Mouse (Mus musculus) hindbrain, embryonic 10.5 days (tissue): Measurements from ENCODE around the gene Agbl5. TPM values are rescaled to one million over a fixed set of nuclear protein-coding genes. Genes with fewer than 3 reads are reported as not detected.

Source experiments
- DNase-seq: peaks from one replicate; pipeline ENCODE4 v3.0.0-alpha.2; 2017; ENCODE audit warnings: low spot score
- H3K27ac ChIP-seq: fragments of 300-500 bp; sonication (generic); 2 replicates; pipeline ENCODE4 v1.5.1; 2016; ENCODE audit warnings: mild to moderate bottlenecking, moderate library complexity
- H3K27me3 ChIP-seq: fragments of 300-500 bp; sonication (generic); 2 replicates; pipeline ENCODE4 v1.6.1; 2016; ENCODE audit warnings: mild to moderate bottlenecking; ENCODE audit not compliant: poor library complexity, insufficient read depth, severe bottlenecking
- H3K36me3 ChIP-seq: fragments of 300-500 bp; sonication (generic); 2 replicates; pipeline ENCODE4 v1.6.1; 2016; ENCODE audit warnings: mild to moderate bottlenecking, moderate library complexity
- H3K4me1 ChIP-seq: fragments of 300-500 bp; sonication (generic); replicated peaks from 2 replicates; pipeline ENCODE4 v1.6.1; 2016; ENCODE audit warnings: mild to moderate bottlenecking
- H3K4me3 ChIP-seq: fragments of 300-500 bp; sonication (generic); 2 replicates; pipeline ENCODE4 v1.5.1; 2016; ENCODE audit warnings: mild to moderate bottlenecking, moderate library complexity
- H3K9me3 ChIP-seq: fragments of 300-500 bp; sonication (generic); 2 replicates; pipeline ENCODE4 v1.6.1; 2016; ENCODE audit warnings: mild to moderate bottlenecking, moderate library complexity
- WGBS: fragments of 180-500 bp; shearing (Covaris S2); methylation state at CpG from one replicate; pipeline ENCODE4 v1.1.7; 2016; 5-methylcytosine and 5-hydroxymethylcytosine counted together
- polyA plus RNA-seq: library from polyadenylated mRNA; unstranded; fragments of >200 nt; fragmentation: Nextera tagmentation; extraction: Ambion mirVana; gene quantifications from 2 replicates; pipeline ENCODE4 v1.2.1, GENCODE M21; 2016

The Agbl5 gene
- polyA plus RNA-seq, 1 experiment from 2014 or later, result 24.2 TPM

GRCm38 (mm10) chr5:30916841-30917240, 28.3 kb downstream of the Agbl5 start:
- H3K4me1 ChIP-seq, result peaks cover 75% of the 10 kb centered on the region
- peaks cover 36% of the 10 kb centered on the region for H3K36me3 ChIP-seq
- no peak overlapping the region for H3K4me3 ChIP-seq
- 95% methylated on average over 9 of the region's 9 CpGs for WGBS
- no peak for DNase-seq
- H3K27me3 ChIP-seq, result no peaks in the 10 kb centered on the region; the same call in 1 of the 2 replicates
- H3K9me3 ChIP-seq, result no peaks in the 10 kb centered on the region
- peak overlapping the region; percentile 37; the same call in 1 of the 2 replicates for H3K27ac ChIP-seq

GRCm38 (mm10) chr5:30917348-30917747, 28.9 kb downstream of the Agbl5 start:
- Histone ChIP-seq H3K4me1 (peaks cover 75% of the 10 kb centered on the region), H3K36me3 (peaks cover 36% of the 10 kb centered on the region), H3K4me3 (no peak overlapping the region), H3K27me3 (peaks cover under 1% of the 10 kb centered on the region; the same call in 1 of the 2 replicates), H3K9me3 (no peaks in the 10 kb centered on the region), H3K27ac (peak overlapping the region; percentile 37; the same call in 1 of the 2 replicates)
- no peak for DNase-seq
- 89% methylated on average over 11 of the region's 11 CpGs for WGBS

DNA sequence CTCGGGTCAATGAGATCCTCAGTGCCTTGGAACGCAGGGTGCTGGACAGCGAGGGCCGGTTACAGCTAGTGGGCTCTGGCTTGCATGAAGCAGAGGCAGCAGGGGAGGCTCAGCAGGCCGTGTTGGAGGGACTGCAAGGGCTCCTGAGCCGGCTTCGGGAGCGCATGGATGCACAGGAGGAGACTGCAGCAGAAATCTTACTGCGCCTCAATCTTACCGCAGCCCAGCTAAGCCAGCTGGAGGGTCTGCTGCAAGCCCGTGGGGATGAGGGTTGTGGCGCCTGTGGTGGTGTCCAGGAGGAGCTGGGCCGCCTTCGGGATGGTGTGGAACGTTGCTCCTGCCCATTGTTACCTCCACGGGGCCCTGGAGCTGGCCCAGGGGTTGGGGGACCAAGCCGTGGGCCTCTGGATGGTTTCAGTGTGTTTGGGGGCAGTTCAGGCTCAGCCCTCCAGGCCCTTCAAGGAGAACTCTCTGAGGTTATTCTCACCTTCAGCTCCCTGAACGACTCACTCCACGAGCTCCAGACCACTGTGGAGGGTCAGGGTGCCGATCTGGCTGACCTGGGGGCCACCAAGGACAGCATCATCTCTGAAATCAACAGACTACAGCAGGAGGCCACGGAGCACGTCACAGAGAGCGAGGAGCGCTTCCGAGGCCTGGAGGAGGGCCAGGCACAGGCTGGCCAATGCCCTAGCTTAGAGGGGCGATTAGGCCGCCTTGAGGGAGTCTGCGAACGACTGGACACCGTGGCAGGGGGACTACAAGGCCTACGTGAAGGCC, 29.6 kb downstream of the Agbl5 start:
- no peak for DNase-seq
- Histone ChIP-seq H3K4me1 (peaks cover 75% of the 10 kb centered on the region), H3K4me3 (0 out of 2 replicates have a peak overlapping the region, but pooled peaks have one; percentile 3), H3K27ac (peak overlapping the region; percentile 13; the same call in 1 of the 2 replicates), H3K36me3 (peaks cover 36% of the 10 kb centered on the region), H3K27me3 (peaks cover 6% of the 10 kb centered on the region), H3K9me3 (no peaks in the 10 kb centered on the region)
- 86% methylated on average over 31 of the region's 31 CpGs for WGBS

DNA sequence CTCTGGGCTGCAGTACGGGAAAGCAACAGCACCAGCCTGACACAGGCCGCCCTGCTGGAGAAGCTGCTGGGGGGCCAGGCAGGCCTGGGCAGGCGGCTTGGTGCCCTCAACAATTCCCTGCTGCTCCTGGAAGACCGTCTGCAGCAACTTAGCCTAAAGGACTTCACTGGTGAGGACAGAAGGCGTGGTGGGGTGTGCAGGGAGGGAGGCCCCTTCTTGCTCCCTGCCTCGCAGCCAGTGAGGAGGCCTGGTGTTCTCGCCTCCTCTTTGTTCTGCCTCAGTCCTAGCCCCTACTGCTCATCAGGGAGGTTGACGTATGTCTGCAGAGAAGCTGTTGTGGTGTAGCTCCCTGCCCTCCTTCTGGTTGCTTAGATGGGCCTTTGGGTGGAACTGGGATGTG, 30.2 kb downstream of the Agbl5 start:
- peak overlapping the region; percentile 13; the same call in 1 of the 2 replicates for H3K27ac ChIP-seq
- peaks cover 70% of the 10 kb centered on the region for H3K4me1 ChIP-seq
- no peak for DNase-seq
- peaks cover 12% of the 10 kb centered on the region for H3K27me3 ChIP-seq
- WGBS, result 80% methylated on average over 8 of the region's 8 CpGs
- H3K4me3 ChIP-seq, result 0 out of 2 replicates have a peak overlapping the region, but pooled peaks have one; percentile 3
- H3K9me3 ChIP-seq, result no peaks in the 10 kb centered on the region
- peaks cover 36% of the 10 kb centered on the region for H3K36me3 ChIP-seq

DNA sequence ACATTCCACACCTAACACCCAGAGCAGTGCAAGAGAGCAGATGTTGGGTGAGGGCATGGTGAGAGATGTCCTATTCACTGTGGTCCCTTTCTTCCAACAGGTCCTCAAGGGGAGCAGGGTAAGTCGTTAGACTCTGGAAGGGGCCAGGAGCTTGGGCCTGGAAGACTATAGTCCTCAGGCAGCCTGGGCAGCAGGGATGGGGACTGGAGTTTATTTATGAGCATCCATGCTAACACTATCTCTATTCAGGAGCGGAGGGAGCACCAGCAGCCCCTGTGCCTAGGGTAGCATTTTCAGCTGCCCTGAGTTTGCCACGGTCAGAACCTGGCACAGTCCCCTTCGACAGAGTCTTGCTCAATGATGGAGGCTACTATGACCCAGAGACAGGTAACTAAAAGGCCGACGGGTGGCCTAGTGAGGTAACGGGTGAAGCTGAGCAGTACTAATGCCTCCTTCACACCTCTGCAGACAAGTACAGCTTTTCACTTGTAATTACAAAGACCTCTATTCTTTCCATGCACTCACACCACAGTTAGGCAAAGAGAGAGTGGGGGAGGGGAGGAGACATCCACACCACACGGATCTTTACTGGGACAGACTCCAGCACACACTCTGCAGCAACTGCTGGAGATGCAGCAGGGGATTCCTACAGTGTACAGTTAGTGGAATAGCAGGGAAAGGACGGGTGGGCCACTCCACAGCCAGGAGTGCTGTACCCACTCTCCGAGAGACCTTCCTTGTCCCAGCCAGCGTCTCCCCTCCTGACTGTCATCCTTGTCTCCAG, 31.5 kb downstream of the Agbl5 start:
- peaks cover 36% of the 10 kb centered on the region for H3K36me3 ChIP-seq
- H3K4me1 ChIP-seq, result peaks cover 56% of the 10 kb centered on the region
- 75% methylated on average over 11 of the region's 11 CpGs for WGBS
- H3K9me3 ChIP-seq, result no peaks in the 10 kb centered on the region
- H3K4me3 ChIP-seq, result peak overlapping the region; percentile 57; the same call in 1 of the 2 replicates
- peaks cover 12% of the 10 kb centered on the region for H3K27me3 ChIP-seq
- H3K27ac ChIP-seq, result peak overlapping the region; percentile 46; the same call in 1 of the 2 replicates
- DNase-seq, result no peak

DNA sequence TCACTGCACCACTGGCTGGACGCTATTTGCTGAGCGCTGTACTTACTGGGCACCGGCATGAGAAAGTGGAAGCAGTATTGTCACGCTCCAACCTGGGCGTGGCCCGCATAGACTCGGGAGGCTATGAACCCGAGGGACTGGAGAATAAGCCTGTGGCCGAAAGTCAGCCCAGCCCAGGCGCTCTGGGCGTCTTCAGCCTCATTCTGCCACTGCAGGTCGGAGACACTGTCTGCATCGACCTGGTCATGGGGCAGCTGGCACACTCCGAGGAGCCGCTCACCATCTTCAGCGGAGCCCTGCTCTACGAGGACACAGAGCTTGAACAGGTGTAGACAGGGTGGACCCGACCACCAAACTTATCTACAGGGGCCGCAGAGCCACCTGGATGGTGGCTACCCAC, 32.1 kb downstream of the Agbl5 start:
- Histone ChIP-seq H3K36me3 (peaks cover 36% of the 10 kb centered on the region), H3K27ac (peak overlapping the region; percentile 46; the same call in 1 of the 2 replicates), H3K9me3 (no peaks in the 10 kb centered on the region), H3K4me3 (peak overlapping the region; percentile 57), H3K27me3 (peaks cover 12% of the 10 kb centered on the region), H3K4me1 (peaks cover 50% of the 10 kb centered on the region)
- 61% methylated on average over 19 of the region's 19 CpGs for WGBS
- DNase-seq, result no peak

DNA sequence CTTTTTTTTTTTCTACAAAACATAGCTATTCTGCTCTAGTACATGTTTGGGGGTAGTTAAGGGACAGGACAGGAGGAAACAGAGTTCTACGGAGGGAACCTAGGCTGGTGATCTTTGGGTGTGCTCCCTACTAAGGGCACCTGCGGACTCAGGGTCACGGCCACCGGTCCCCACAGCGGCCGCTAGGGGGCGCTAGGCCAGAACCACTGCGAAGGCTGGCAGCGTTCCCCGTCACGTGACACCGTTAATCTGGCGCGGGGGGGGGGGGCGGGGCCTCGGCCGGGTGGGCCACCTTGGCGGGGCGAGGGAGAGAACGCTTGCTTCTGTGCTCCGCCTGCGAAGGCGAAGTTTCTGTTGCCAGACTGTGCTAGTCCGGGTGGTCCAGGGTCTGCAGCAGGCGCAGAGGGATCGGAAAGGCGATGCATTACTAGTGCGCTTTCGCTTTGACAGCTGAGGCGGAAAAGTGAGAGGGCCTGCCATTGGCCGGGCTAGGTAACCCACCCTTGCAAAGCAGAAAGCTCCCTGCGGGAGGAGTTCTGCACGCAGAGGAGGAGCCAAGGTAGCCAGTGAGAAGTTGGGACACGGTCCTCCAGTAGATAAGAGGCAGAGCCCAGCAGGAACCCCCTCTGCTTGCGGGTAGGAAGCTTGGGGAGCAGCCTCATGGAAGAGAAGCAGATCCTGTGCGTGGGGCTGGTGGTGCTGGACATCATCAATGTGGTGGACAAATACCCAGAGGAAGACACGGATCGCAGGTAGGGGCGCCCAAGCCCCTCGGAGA, 33.0 kb downstream of the Agbl5 start, which contains the start of gene Khk:
TSS of gene Khk (plus strand) at position 176 of the 778 bp plus-strand sequence.
- peaks cover 43% of the 10 kb centered on the region for H3K4me1 ChIP-seq
- peak; percentile 95 for DNase-seq
- peaks cover 36% of the 10 kb centered on the region for H3K36me3 ChIP-seq
- peaks cover 12% of the 10 kb centered on the region for H3K27me3 ChIP-seq
- H3K27ac ChIP-seq, result peak within 1 kb of the TSS; percentile 85
- WGBS, result 1% methylated on average over 39 of the region's 40 CpGs
- H3K4me3 ChIP-seq, result peak within 1 kb of the TSS; percentile 57
- H3K9me3 ChIP-seq, result no peaks in the 10 kb centered on the region

- no peaks in the 10 kb centered on the region for H3K9me3 ChIP-seq
- peaks cover 28% of the 10 kb centered on the region for H3K36me3 ChIP-seq
- peaks cover 12% of the 10 kb centered on the region for H3K27me3 ChIP-seq
- peak overlapping the region; percentile 57 for H3K4me3 ChIP-seq
- WGBS, result 71% methylated on average over 10 of the region's 10 CpGs
- H3K27ac ChIP-seq, result 0 out of 2 replicates have a peak overlapping the region, but pooled peaks have one; percentile 40
- DNase-seq, result no peak
- peaks cover 36% of the 10 kb centered on the region for H3K4me1 ChIP-seq
These were observed 34.1 kb downstream of the Agbl5 start for GRCm38 (mm10) chr5:30922581-30923041.

DNA sequence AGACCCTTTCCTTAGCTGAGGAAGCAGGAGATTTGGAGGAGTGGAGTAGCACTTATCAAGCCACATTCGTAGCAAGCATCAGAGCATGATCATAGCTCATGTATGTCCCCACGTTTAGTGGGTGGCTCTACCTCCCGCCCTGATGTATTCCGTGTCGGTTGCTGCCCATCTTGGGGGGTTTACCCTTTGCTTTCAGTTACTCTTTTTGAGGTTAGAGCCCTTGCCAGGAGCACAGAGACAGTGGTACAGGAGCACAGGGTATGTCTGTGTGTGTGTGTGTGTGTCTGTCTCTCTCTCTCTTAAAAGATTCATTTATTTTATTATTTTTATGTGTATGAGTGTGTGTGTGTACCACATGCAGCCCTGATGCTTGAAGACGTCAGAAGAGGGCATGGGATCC, 34.6 kb downstream of the Agbl5 start:
- Histone ChIP-seq H3K4me1 (peaks cover 39% of the 10 kb centered on the region), H3K27ac (no peak overlapping the region), H3K27me3 (peaks cover 12% of the 10 kb centered on the region), H3K4me3 (no peak overlapping the region), H3K36me3 (peaks cover 23% of the 10 kb centered on the region), H3K9me3 (no peaks in the 10 kb centered on the region)
- WGBS, result 87% methylated on average over 6 of the region's 6 CpGs
- DNase-seq, result no peak

DNA sequence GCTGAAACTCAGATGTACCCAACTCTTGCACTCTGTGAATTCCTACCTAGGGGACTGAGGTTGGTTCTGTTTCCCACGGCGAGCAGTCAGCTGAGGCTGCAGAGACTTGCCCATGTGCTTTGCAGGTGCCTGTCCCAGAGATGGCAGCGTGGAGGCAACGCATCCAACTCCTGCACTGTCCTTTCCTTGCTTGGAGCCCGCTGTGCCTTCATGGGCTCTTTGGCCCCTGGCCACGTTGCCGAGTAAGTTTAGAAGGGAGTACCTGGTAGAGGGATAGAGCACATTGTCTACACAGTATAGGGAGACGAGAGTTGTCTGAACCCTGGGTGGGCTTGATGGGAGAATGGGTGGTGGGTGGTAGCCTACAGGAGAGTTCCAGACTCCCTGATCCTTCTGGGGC, 36.1 kb downstream of the Agbl5 start:
- Histone ChIP-seq H3K4me1 (peaks cover 34% of the 10 kb centered on the region), H3K9me3 (no peaks in the 10 kb centered on the region), H3K27ac (no peak overlapping the region), H3K4me3 (no peak overlapping the region), H3K36me3 (peaks cover 8% of the 10 kb centered on the region), H3K27me3 (peaks cover 12% of the 10 kb centered on the region)
- no peak for DNase-seq
- WGBS, result 83% methylated on average over 8 of the region's 8 CpGs

DNA sequence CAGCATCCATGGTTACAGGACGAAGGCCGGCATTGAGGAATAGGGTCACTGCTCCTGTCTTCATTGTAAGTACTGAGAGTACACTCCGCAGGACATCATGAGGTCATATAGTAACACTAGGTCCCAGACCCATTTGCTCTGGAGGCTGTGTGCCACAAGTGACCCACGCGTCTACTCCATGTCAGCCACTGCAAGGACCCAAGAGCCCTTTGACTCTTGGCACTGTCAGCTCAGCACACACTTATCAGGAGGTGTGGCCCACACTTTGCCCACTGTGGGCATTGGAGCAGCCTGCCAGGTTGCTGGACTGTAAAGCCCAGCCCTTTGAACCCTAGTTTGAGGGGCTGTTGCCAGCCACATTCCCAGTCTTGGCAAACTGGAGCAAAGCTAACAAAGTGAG, 36.7 kb downstream of the Agbl5 start:
- Histone ChIP-seq H3K27ac (no peak overlapping the region), H3K36me3 (0 out of 2 replicates have a peak, but pooled peaks cover 4% of the 10 kb centered on the region), H3K9me3 (no peaks in the 10 kb centered on the region), H3K27me3 (peaks cover 12% of the 10 kb centered on the region), H3K4me1 (peaks cover 32% of the 10 kb centered on the region), H3K4me3 (no peak overlapping the region)
- WGBS, result 92% methylated on average over 5 of the region's 5 CpGs
- no peak for DNase-seq

DNA sequence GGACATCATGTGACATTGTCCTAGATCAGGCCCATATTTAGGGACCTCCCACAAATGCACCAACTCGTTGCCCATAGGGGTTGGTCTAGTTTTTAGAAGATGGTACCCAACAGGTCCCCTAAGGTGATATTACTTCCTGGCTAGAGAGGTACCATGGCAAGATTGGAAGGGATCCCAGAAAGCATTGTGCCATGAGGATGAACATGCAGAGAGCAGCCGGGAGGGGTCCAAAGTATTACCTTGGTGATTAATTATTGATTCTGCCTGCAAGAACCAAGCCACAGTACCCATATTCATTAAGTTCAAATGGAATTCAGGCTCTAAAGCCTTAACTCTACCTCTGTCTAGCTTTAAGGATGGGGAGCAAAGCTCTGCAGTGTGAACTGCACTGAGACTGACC, 37.6 kb downstream of the Agbl5 start:
- WGBS, result 83% methylated on average over 2 of the region's 2 CpGs
- peaks cover 12% of the 10 kb centered on the region for H3K27me3 ChIP-seq
- no peak overlapping the region for H3K27ac ChIP-seq
- H3K4me1 ChIP-seq, result peaks cover 23% of the 10 kb centered on the region
- no peak overlapping the region for H3K4me3 ChIP-seq
- DNase-seq, result no peak
- no peaks in the 10 kb centered on the region for H3K9me3 ChIP-seq
- no peaks in the 10 kb centered on the region for H3K36me3 ChIP-seq
